Mouse (Mus musculus) c-Kit-negative CD71-positive TER-119-positive erythroid progenitor cells, embryonic 14.5 days (primary cell): ENCODE results near the gene A930004D18Rik.
A peak's percentile ranks its signal among the peaks of the same experiment; 100 is the strongest.

ENCODE experiments used
- DNase-seq: peaks from one replicate; pipeline ENCODE4 v3.0.0-alpha.2; 2013; ENCODE audit warnings: low read depth, low spot score

A930004D18Rik gene

GRCm38 (mm10) chr2:18038141-18038752 is 710 bp upstream of the A930004D18Rik start:
- DNase-seq, result no peak

DNA sequence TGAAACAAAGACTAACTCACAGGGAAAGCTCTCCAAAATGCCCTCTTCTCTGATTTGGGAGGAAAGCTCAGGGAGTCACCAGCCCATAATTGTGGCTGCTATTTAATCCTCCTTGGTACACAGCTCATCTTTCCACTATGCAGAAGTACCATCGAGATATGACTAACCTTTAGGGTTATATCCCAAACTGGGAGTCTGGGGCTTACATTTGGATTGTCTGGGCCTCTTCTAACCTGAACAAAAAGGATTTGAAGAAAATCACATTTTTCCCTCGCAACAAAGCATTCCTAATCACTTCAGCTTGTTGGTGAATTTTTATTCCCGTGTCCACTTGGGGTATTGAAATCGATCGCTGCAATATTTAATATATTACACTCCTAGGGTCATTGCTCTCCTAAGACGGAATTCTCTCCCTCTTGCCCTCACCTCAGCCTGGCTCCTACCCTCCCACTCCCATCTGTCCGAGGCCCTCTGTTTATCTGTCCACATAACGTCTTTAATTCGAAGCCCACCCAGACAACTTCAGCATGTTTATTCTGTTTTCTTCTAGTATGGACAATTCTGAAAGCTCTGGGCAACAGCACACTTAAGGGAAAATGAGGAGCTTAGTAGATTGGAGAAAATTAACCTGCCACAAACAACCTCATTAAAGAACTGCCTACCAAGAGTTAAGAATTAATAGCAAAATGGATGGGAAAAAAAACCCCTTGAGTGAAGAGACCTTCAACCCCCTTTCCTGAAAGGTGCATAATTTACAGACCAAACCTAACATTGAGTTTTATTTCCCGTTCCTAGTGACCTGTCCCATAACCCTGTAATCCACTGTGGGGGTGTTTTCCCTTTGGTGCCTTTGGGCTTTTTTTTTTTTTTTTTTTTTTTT is 2.9 kb downstream of the A930004D18Rik start:
- no peak for DNase-seq

GRCm38 (mm10) chr2:18033166-18034108 is 4.1 kb downstream of the A930004D18Rik start:
- DNase-seq, result no peak

DNA sequence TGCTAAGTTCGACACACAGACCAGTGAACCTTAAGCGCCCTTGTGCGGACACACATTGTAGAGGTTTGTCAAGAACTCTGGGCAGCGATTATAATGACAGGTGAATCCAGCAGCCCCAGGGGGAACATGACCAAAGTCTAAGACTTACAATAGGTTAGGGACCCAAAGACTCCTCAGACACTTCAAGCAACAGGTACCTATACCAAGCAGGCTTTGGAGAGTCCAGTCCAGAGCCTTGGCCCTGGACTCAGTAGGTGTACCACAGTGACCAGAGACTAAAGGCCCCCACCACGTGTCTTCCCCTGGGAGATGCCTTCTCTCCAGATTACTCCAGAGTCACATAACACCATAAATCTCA is 5.0 kb downstream of the A930004D18Rik start:
- no peak for DNase-seq

DNA sequence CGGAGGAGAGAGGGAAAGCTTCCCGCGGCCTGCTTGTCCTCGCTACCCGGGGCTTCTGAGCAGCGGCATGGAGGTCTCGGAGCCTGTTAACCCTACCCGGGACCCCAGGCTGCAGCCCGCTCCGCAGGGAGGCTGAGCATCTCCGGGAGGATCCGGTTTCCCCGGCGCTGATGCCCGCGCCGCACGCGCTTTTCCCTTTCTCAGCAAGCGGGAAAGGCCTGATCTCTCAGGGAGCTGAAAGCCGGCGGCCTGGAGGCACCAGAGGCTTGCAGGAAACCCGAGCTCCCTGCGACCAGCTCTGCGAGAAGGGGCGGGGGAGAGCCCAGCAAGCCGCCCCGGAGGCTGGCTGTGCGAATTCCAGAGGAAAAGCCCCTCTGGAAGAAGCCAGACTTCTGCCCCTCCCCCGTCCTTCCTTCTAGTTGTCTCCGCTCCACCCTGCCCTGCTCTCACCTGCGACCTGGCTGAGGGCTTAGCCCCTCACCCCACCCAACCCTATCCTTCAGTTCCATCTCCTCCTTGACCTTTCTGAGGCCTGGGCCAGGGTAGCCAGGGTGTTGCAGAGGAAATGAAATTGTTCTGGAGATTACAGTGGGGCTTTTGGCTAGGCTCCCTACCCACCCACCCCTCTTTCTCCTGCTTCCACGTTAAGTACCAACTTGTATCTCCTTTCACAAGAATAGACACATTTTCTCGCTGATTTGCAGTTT is 5.6 kb downstream of the A930004D18Rik start:
- no peak for DNase-seq

GRCm38 (mm10) chr2:18031271-18031821 is 6.2 kb downstream of the A930004D18Rik start:
- no peak for DNase-seq

GRCm38 (mm10) chr2:18030581-18030980 is 7.0 kb downstream of the A930004D18Rik start:
- DNase-seq, result no peak

GRCm38 (mm10) chr2:18029656-18030055 is 7.9 kb downstream of the A930004D18Rik start:
- DNase-seq, result no peak

- DNase-seq, result no peak
Observed at GRCm38 (mm10) chr2:18028140-18029021, 9.2 kb downstream of the A930004D18Rik start.

DNA sequence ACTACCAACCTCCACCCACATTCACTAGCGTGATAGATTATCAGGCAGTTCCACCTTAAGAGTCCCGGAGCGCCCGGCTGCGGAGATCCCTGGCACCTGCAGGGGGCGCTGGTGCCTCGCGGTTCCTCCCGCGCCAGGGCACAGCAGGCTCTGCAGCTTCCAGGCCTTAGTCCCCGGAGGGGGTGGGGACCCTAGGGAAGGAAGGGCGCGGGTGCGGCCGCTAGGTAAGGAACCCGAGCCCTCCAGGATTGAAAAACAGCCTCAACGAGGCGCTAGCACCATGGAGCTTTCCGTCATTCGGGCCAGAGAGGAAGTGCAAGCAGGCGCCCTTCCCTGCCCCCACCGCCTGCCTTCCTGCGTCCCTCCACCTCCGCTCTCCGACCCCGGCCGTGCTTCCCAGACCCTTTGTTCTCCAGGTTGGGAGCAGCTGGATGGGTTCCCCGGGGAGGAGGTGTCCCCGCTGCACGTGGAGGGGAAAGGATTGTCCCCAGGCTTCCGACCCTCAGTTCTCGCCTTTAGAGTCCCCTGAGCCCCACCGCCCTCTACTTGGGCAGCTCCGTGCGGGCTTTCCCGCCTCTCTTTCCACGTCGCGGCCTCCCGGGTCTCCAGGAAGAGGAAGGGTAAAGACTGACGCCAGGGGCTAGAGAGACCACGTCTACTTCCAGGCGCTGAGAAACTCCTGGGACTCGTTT is 9.9 kb downstream of the A930004D18Rik start:
- peak; percentile 70 for DNase-seq

DNA sequence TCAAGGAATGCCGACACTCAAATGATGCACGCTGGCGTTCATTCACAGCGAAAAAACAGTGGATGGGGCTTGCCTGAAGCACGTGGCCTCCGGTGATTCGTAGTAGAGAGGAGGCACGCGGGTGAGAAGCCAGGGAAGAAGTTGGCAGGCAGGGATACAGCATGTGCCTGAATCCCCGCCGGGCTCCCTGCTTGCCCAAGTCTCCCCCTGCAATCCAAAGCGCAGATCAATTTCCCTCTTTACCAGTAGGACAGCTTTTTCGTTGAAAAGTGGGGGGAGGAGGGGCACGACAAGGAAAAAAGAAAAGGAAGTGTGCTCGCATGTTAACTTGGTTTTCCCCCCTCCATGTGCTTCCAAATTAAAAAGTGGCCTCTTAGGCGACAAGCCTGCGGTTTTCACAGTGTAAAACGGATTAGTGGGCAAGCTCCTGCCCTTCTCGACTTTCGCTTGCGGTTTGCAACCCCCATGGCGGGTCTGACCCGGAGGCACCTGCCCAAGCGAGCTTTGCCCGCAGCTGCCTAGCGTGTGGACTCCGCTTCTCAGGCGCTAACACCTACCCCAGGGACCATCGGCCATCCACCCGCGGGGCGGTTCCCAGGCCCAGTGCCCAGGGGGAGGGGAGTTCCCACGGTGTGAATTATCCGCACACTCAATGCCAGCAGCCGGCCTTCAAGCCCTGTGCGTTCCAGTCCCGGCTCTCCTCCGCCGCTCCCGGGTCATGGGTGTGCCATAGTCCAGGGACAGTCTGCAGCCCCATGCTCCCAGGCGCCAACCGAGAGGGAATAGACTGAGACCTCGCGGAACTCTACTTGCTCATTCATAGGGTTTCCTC is 11.2 kb downstream of the A930004D18Rik start:
- no peak for DNase-seq

DNA sequence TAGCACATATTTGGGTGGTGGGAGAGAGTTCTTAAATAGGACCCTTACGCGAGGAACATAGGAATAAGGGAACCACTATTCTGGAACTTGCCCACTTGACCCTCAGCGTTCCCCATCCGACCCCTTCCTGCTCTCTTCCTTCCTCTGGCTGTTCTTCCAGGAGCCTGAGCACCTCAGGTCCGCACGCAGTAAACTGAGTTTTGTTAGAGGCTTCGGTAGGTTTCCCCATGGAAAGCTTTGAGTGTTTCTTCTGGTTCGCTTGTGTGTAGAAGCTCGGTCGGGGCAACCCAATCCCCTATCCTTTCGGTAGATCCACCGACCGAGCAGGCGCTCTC is 11.8 kb downstream of the A930004D18Rik start:
- DNase-seq, result no peak

- no peak for DNase-seq
Observed at GRCm38 (mm10) chr2:18025116-18025515, 12.4 kb downstream of the A930004D18Rik start.

DNA sequence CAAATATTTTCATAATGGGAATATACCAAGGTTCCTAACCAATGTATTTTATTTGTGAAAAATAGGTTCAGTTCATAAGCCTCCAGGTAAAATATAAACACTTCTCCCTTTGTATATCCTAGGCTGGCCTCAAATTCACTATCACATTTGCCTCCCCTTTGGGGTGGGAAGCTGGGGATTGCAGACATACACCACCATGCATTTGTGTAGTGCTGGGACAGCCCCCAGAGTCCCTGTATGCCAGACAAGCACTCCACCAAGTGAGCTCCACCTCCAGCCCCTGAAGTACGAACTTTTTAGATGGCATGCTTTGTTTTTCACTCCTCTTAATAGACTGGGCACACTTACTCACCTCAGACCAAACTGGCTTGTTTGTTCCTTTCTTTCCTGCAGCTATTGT is 14.7 kb downstream of the A930004D18Rik start:
- no peak for DNase-seq

- DNase-seq, result no peak
Observed at GRCm38 (mm10) chr2:18019122-18019521, 18.4 kb downstream of the A930004D18Rik start.

- DNase-seq, result no peak
Observed at GRCm38 (mm10) chr2:18017321-18017720, 20.2 kb downstream of the A930004D18Rik start.

DNA sequence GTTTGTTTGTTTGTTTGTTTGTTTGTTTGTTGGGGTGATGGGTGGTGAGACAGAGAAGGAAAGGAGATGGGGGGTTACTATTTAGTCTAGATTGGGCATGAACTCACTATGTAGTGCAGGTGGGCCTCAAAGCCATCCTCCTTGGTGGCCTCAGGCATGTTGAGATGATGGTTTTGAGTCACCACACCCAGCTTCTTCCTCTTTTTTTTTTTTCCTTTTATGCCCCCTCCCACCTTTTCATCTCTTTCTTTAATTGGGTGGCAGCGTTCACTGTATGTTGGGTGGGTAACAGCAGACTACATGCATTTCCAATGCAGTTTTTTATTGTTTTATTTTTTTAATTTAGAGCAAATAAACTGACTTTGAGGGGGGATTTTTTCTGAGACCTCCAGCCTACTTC is 20.9 kb downstream of the A930004D18Rik start:
- DNase-seq, result no peak

- no peak for DNase-seq
Observed at GRCm38 (mm10) chr2:18015581-18015980, 22.0 kb downstream of the A930004D18Rik start.

GRCm38 (mm10) chr2:18012866-18013265 is 24.7 kb downstream of the A930004D18Rik start:
- DNase-seq, result no peak
